Mouse (Mus musculus): ENCODE results near the gene Kif1a. TPM values are rescaled to one million over a fixed set of nuclear protein-coding genes. Genes with fewer than 3 reads are reported as not detected.

Kif1a gene
- total RNA-seq, 1 experiment = 10.2 TPM

DNA sequence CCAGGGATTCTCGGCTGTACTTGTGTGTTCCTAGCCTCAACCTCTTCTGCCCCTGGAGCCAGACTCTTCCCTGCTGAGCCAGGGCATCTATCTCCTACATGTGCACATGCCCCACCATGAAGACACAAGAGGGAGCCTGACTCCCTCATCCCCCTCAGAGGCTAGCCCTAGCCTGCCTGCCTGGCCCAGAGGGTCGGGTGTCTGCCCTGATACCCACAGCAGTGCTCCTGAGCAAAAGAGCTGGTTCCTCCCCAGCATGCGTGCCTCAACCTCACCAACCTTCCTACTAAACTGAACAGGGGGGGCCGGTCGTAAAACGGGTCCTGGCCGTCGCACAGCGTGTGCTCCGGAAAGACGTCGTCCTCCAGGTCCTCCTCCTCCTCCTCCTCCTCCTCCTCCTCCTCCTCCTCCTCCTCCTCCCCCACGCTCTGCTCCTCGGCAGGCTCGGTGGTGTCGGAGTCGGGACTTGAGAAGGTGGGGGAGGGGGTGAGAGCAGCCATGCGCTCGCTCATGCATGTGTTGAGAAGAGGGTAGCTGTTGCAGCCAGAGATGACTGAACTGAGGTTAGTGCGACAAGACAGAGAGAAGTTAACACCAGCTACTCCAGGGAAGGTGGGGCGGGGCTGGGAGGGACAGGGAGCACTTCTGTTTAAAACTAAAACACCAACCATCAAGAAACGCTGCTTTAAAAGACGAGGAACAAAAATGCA is 50.5 kb downstream of the Kif1a start:
- DNase-seq (ENCODE audit: low read depth, low spot score) = no peak
- H3K27ac ChIP-seq (ENCODE audit: insufficient read depth, low read depth, low read length, poor library complexity, severe bottlenecking) = no peak overlapping the region

DNA sequence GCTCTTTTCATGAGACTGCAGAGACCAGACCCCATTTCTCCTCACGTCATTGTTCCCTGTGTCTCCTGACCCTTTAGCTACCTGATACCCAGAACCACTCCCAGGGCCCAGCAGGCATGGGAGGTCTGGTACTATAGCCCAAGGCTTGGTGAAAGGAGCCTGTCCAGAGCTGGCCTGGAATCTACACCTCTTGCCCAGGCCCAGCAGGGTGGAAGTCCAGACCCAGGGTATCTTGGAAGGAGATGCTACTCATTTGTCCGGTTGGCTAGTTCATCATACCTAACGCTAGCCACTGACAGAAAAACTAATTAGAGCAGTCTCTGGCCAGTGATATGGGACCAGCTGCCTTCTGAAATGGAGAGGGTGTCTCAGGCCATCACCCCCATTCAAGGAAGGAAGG is 51.7 kb downstream of the Kif1a start:
- TF ChIP-seq ZC3H11A (IDR thresholded peaks at IDR 0.05; ENCODE audit: borderline replicate concordance, low read depth, low read length) (no peak), MAFK (IDR thresholded peaks at IDR 0.05; ENCODE audit: insufficient read depth, low read depth, low read length) (no peak)
- H3K36me3 ChIP-seq (ENCODE audit: control insufficient read depth, insufficient read depth, low read length, poor library complexity, severe bottlenecking) = peaks cover 4% of the 10 kb centered on the region; the same call in 1 of the 2 replicates
- in situ Hi-C loops (cut with MboI; ENCODE audit: low sequenced_read_pairs in 2 of 2, unreplicated experiment in 2 of 2) = no loop called here

More for the DNA sequence above, 50.5 kb downstream of the Kif1a start:
- Histone ChIP-seq H3K9me3 (ENCODE audit: control insufficient read depth, insufficient read depth, low read depth, low read length) (no peaks in the 10 kb centered on the region), H3K36me3 (ENCODE audit: control insufficient read depth, insufficient read depth, low read length, poor library complexity, severe bottlenecking) (peaks cover 4% of the 10 kb centered on the region; the same call in 1 of the 2 replicates), H3K4me1 (ENCODE audit: control insufficient read depth in 2 of 2, insufficient read depth in 2 of 2, low read length in 2 of 2, poor library complexity in 1 of 2) (no peaks in the 10 kb centered on the region), H3K4me3 (ENCODE audit: insufficient read depth in 1 of 2, low read depth in 1 of 2, low read length in 2 of 2, poor library complexity in 1 of 2, severe bottlenecking in 1 of 2) (no peak overlapping the region), H3K9ac (ENCODE audit: insufficient read depth, low read depth, low read length, poor library complexity, severe bottlenecking) (no peak overlapping the region)
- in situ Hi-C loops (cut with MboI; ENCODE audit: low sequenced_read_pairs in 2 of 2, unreplicated experiment in 2 of 2) = no loop called here
- TF ChIP-seq ZNF384 (IDR thresholded peaks at IDR 0.05; ENCODE audit: low read depth, low read length) (no peak), CHD2 (IDR thresholded peaks at IDR 0.05; ENCODE audit: low read depth, low read length) (no peak), HCFC1 (IDR thresholded peaks at IDR 0.05; ENCODE audit: borderline replicate concordance, insufficient read depth, low read length) (no peak), ZC3H11A (IDR thresholded peaks at IDR 0.05; ENCODE audit: borderline replicate concordance, low read depth, low read length) (no peak), MAFK (IDR thresholded peaks at IDR 0.05; ENCODE audit: insufficient read depth, low read depth, low read length) (no peak)

DNA sequence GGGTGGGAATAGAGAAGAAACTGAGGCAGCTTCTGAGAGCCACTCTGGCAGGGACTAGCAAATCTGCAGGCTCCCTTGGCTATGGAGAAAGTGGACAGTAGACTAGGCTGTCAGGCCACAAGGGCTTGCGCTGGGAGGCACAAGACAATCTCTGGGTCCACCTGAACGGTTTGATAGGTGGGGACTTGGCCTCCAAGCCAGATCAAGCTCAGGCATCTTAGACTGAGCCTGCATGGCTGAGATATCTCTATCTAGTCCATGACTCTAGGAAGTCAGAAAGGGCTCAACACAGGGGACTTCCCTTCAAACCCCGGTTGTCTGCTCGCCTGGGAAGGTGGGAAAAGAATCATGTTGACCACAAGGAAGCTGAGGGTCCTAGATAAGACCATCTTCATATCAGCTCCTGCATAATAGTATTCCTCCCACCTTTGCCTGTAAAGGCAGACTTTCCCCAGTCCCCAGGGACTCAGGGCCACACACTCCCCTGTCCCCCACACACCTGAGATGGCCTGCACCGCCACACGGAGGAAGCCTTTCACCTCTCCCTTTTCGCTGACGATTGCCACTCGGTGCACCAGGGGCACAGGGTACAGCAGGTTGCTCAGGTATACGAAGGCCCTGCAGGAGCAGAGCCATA is 55.5 kb downstream of the Kif1a start:
- Histone ChIP-seq H3K36me3 (ENCODE audit: control insufficient read depth, insufficient read depth, low read length, poor library complexity, severe bottlenecking) (peaks cover 2% of the 10 kb centered on the region; the same call in 1 of the 2 replicates), H3K4me3 (ENCODE audit: insufficient read depth in 1 of 2, low read depth in 1 of 2, low read length in 2 of 2, poor library complexity in 1 of 2, severe bottlenecking in 1 of 2) (no peak overlapping the region), H3K27ac (ENCODE audit: insufficient read depth, low read depth, low read length, poor library complexity, severe bottlenecking) (no peak overlapping the region), H3K9ac (ENCODE audit: insufficient read depth, low read depth, low read length, poor library complexity, severe bottlenecking) (no peak overlapping the region), H3K9me3 (ENCODE audit: control insufficient read depth, insufficient read depth, low read depth, low read length) (no peaks in the 10 kb centered on the region), H3K4me1 (ENCODE audit: control insufficient read depth in 2 of 2, insufficient read depth in 2 of 2, low read length in 2 of 2, poor library complexity in 1 of 2) (no peaks in the 10 kb centered on the region)
- in situ Hi-C loops (cut with MboI; ENCODE audit: low sequenced_read_pairs in 2 of 2, unreplicated experiment in 2 of 2) = no loop called here
- DNase-seq (ENCODE audit: low read depth, low spot score) = no peak
- TF ChIP-seq MAFK (IDR thresholded peaks at IDR 0.05; ENCODE audit: insufficient read depth, low read depth, low read length) (no peak), CHD2 (IDR thresholded peaks at IDR 0.05; ENCODE audit: low read depth, low read length) (no peak), HCFC1 (IDR thresholded peaks at IDR 0.05; ENCODE audit: borderline replicate concordance, insufficient read depth, low read length) (no peak), ZNF384 (IDR thresholded peaks at IDR 0.05; ENCODE audit: low read depth, low read length) (no peak), ZC3H11A (IDR thresholded peaks at IDR 0.05; ENCODE audit: borderline replicate concordance, low read depth, low read length) (no peak)

More for the DNA sequence above, 51.7 kb downstream of the Kif1a start:
- Histone ChIP-seq H3K27ac (ENCODE audit: insufficient read depth, low read depth, low read length, poor library complexity, severe bottlenecking) (no peak overlapping the region), H3K9ac (ENCODE audit: insufficient read depth, low read depth, low read length, poor library complexity, severe bottlenecking) (no peak overlapping the region), H3K9me3 (ENCODE audit: control insufficient read depth, insufficient read depth, low read depth, low read length) (no peaks in the 10 kb centered on the region), H3K4me3 (ENCODE audit: insufficient read depth in 1 of 2, low read depth in 1 of 2, low read length in 2 of 2, poor library complexity in 1 of 2, severe bottlenecking in 1 of 2) (no peak overlapping the region), H3K4me1 (ENCODE audit: control insufficient read depth in 2 of 2, insufficient read depth in 2 of 2, low read length in 2 of 2, poor library complexity in 1 of 2) (no peaks in the 10 kb centered on the region)
- no peak for DNase-seq (ENCODE audit: low read depth, low spot score)

DNA sequence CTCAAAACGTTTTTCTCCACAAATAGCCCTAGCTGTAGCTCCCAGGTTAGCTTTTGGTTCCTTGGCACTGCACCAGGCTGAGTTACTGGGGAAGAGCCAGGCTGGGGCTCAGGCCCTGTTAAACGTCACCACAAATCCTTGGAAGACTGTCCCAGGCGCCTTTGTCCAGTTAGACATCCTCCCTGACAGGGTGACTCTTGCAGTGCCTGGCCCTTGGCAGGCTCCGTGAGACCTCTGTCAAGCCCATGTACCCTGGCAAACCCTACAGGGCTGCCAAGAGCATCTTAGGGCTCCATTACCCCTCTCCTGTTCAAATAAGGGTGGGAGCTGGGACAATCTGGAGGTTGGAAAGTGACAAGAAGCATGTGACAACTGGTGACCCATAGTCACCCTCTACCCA is 65.8 kb downstream of the Kif1a start:
- no peaks in the 10 kb centered on the region for H3K4me1 ChIP-seq (ENCODE audit: control insufficient read depth in 2 of 2, insufficient read depth in 2 of 2, low read length in 2 of 2, poor library complexity in 1 of 2)
- H3K4me3 ChIP-seq (ENCODE audit: insufficient read depth in 1 of 2, low read depth in 1 of 2, low read length in 2 of 2, poor library complexity in 1 of 2, severe bottlenecking in 1 of 2) = no peak overlapping the region
- in situ Hi-C loops (cut with MboI; ENCODE audit: low sequenced_read_pairs in 2 of 2, unreplicated experiment in 2 of 2) = no loop called here
- H3K9me3 ChIP-seq (ENCODE audit: control insufficient read depth, insufficient read depth, low read depth, low read length) = no peaks in the 10 kb centered on the region
- no peak overlapping the region for H3K27ac ChIP-seq (ENCODE audit: insufficient read depth, low read depth, low read length, poor library complexity, severe bottlenecking)
- no peak overlapping the region for H3K9ac ChIP-seq (ENCODE audit: insufficient read depth, low read depth, low read length, poor library complexity, severe bottlenecking)
- peaks cover 2% of the 10 kb centered on the region; the same call in 1 of the 2 replicates for H3K36me3 ChIP-seq (ENCODE audit: control insufficient read depth, insufficient read depth, low read length, poor library complexity, severe bottlenecking)
- DNase-seq (ENCODE audit: low read depth, low spot score) = no peak
- TF ChIP-seq ZC3H11A (IDR thresholded peaks at IDR 0.05; ENCODE audit: borderline replicate concordance, low read depth, low read length) = no peak
- no peak for TF ChIP-seq HCFC1 (IDR thresholded peaks at IDR 0.05; ENCODE audit: borderline replicate concordance, insufficient read depth, low read length)
- TF ChIP-seq CHD2 (IDR thresholded peaks at IDR 0.05; ENCODE audit: low read depth, low read length) = no peak
- no peak for TF ChIP-seq ZNF384 (IDR thresholded peaks at IDR 0.05; ENCODE audit: low read depth, low read length)
- no peak for TF ChIP-seq MAFK (IDR thresholded peaks at IDR 0.05; ENCODE audit: insufficient read depth, low read depth, low read length)

All from ES-E14 (cell line).